Mouse (Mus musculus) cerebral cortex, adult 2 months (tissue): Measurements from ENCODE around the gene Abcb9.

ENCODE experiments used
- WGBS: fragments of 180-500 bp; shearing (Covaris S2); methylation state at CpG from one replicate; pipeline ENCODE4 v1.1.7; 2018; 5-methylcytosine and 5-hydroxymethylcytosine counted together

Gene Abcb9

DNA sequence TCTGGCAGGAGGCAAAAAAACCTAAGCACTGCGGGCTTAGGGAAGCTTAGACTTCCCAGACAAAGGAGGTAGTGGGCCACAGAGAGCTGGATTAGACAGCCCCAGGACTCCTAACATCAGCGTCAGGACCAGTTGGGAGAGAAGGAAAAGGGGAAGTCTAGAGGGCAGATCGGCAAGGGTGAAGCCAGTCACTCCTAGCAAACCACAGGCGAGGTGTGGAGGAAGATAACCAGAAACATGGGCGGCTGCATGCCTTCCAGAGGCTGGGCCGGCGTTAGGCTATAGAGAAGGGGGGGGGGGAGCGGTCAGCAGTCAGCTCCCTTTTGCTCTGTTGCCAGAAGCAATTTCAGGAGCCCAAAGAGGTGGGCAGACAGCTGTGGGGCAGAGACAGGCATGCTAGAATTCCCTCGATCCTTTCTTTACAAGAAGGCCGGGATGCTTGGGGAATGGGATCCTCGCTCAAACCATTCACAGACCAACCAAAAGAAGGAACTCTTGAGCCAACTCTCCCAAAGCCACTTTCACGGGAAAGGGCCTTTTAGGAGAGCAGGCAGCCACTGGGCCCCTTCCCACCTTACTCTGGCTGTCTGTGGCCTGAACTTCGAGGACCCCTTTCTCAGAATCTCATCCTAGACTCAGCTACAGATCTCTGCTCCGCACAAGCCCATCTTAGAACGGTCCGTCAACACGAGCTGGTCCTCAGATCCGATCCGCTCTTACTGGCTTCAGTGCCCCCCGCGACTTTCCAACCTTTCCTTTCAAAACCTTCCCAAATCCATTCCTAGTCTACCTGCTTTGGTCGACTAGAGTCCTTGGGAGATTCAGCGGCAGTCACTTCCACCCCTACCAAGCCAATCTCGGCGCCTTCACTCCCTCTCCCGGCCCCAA, 64.3 kb downstream of the Abcb9 start:
- under 1% methylated on average over 26 of the region's 26 CpGs for WGBS

DNA sequence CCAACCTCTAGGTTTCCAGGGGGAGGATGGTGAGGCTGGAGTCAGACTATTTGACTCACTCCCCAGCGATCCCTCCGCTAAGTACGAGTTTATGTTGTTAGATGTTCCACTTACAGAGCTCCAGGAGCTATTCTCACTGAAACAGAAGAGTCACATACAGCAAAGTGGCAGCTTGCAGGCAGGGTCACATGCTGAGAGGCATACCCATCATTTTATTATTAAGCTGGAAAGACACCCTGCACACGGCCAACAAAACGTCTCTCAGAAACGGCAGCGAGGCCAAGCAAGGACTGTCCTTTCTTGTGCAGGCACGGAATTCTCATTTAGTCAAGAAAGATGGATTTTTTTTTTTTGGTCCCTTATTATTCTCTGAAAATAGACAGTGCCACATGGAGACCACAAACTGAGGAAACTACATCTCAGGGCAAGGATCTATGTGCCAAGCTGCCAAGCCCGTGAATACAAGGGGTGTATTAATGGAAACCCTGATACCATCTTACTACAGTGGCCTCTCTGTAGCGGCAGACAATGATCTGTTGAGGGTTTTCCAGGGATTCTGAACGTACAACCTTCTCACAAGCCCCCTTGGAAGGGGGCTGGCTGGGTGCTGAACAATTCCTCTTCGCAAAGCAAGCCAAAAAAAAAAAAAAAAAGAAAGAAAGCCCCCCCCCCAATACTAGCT, 65.1 kb downstream of the Abcb9 start:
- WGBS: 9% methylated on average over 12 of the region's 12 CpGs

DNA sequence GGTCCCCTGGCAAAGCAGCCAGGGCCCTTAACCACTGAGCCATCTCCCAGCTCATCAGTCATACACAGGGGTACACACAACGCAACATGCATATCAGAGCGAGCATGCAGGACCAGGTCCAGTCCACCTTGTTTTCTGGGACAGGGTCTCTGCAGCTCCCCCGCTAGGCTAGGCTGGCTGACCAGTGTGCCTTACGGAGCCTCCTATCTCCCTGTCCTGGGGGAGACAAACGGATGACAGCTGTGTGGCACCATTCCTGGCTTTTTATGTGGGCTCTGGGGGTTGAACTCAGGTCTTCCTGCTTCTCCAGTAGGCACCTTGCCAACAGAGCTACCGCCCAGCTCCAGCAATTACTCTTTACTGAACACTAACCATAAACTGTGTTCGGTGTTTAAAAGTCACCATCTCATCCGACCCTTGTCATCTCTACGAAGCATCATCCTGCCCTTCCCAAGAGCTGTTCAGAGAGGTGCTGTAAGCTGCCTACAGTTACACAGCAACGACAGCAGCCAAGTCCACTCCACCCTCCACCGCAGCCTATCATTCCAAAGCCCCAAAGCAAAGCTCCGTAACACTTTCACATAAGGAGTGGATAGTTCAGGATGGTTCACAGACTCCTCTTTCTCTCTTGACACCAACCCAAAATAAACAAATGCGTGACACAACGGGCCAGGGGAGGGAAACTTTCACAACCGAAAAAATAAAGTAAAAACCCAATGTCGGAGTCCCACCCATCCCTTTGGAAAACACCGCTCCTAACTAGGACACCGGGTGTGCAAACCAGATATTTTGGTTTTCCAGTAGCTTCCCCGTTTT, 66.2 kb downstream of the Abcb9 start:
- 34% methylated on average over 19 of the region's 19 CpGs for WGBS

DNA sequence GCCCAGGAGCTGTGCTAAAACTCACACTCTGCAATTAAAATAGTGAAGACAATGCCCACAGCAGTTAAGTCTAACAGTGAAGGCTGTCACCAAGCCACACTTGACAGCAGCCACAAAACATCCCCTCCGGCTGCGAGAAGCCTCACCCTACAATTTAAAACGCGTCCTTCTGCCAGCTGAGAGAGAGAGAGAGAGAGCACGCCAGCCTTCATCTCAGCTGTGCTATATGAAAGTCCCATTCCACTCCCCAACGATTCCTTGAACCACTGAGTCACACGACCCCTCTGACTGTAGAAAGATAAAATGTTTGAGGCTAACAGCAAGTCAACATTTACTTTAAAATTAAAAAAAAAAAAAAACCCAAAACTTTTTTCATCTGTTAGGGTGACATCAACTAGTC, 66.9 kb downstream of the Abcb9 start:
- WGBS: 30% methylated on average over 7 of the region's 7 CpGs

DNA sequence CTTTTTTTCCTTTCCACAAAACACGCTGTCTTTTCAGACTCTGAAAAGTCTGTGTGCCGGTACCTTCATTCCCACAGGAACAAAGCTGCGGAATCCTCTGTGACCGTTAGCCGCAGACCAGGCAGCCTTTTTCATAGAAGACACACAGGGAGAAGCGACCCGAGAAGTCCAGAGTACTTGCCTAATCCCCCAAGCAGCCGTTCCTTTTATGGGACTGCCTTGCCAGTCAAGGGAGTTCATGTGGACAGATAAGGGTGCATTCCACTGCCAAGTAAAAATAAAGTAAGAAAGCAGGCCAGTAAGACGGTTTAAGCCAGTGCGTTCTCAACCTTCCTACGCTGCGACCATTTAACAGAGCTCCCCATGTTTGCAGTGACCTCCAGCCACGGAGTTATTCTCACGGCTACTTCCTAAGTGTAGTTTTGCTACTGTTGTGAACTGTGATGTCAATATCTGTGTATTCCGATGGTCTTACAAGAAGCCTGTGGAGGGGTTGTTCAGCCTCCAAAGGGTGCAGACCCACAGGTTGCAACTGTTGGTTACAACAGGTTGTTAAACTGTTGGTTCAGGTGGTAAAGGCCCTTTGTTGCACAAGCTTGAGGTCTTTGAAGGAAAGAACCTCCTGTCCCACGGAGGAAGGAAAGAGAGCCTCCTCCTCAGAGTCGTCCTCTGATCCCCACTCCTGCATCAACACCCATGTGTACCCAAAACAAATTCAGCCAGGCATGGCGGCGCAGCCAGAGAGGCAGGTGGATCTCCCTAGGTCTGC, 67.7 kb downstream of the Abcb9 start:
- WGBS: 50% methylated on average over 19 of the region's 19 CpGs

DNA sequence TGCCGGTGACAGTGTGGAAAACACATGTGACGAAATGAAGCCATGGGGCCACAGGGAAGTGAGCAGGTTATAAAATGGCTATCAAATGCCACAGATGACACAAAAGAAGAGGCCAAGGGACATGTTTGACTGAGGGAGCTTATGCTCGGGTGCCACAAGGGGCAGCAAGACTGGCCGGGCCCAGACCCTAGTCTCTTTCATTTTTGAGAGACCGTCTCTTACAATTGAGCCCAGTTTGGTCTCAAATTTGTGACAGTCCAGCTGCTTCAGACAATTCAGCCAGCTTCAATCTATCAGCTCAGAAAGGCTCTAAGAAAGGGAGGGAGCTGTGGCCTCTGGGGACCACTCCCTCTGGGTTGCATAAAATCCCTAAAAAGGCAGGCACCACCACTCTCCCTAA, 69.0 kb downstream of the Abcb9 start:
- WGBS: 58% methylated on average over 5 of the region's 5 CpGs

DNA sequence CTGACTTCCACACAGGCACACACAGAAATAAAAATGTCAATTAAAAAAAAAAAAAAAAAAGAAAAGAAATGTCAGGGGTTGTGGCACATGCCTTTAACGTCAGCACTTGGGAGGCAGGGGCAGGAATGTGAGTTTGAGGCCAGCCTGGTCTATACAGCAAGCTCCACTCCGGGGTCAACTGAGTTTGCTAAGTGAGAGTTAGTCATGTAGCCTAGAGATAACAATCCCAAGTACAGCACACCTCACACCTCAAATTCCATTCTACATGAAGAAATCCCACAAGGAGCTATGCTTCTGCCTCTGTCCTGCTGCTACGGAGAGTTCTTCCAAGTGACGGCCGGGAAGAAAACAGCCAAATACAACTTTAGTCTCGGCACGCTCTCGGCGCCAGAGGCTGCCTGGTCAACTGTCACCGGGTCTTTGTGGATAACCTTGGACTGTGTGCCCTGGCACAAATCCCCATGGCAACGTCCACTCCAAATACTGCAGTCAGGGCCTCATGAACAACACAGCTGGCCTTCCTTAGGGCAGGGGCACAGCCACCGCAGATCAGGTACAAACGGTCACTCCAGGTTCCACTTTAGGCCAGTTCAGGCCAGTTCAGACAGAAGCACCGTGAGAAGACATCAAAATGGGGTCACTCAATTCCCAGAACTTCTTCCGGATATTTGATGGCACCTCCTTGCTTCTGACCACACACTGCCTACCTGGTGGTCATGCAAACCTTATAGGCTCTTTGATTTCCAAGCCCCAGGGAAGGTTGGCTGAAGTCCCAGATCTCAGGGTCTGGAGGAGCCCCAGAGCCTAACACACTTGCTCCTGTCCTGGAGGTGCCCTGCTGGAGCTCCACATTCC, 69.8 kb downstream of the Abcb9 start:
- 65% methylated on average over 15 of the region's 15 CpGs for WGBS

DNA sequence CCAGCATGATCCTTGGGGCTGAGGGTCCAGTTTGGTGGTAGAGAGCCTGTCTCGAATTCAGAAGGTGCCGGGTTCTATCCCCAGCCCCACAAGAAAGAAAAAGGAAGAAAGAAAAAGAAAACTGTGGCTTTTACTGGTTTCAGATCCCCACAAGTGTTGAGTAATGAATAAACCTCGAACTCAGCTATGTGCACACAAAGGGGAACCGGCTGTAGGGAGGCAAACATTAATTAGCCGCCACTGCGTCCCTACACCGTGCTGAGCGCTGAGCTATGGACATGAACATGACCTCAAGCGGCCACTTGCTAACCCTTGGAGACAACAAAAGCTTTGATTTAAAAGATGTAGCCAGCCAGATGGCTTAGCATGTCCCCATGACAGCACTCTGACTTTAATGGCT, 70.5 kb downstream of the Abcb9 start:
- WGBS: 55% methylated on average over 9 of the region's 9 CpGs

DNA sequence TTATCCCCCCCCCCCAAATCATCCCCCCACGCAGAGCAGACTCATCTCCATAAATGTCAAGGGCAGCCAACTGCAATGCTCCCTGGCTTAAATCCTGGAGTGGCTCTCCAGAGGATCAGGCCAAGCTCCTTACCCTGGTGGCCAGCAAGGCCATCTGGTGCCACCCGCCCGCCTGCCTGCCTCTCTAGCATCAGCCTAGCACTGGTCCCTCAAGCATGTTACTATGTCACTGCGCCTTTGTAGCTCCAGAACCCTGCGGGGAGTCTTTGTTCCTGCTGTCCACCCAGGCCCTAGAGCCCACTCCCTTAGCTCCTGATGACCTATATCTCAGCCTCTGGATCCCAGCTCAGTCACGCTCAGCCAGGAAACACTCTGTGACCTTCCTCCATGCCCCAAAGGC, 70.9 kb downstream of the Abcb9 start:
- WGBS: 46% methylated on average over 6 of the region's 6 CpGs

DNA sequence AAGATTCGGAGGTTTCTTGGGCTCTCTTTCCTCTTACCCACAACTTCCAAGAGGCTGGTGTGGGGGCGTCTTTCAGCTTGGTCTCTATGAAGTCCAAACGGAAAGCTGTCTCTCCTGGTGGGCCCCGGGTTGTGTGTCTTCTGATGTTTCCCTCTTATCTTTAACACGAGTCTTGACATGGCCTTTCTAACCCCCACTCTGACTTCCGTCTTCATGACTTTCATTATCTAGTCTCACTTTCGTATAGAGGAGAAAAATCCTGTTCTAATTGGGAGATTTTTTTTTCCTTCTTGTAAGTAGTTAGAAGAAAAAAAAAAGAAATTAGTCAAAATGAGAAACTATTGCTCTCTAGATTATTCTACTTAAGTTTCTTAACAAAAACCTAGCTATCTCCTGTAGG, 73.2 kb downstream of the Abcb9 start:
- 52% methylated on average over 7 of the region's 7 CpGs for WGBS

DNA sequence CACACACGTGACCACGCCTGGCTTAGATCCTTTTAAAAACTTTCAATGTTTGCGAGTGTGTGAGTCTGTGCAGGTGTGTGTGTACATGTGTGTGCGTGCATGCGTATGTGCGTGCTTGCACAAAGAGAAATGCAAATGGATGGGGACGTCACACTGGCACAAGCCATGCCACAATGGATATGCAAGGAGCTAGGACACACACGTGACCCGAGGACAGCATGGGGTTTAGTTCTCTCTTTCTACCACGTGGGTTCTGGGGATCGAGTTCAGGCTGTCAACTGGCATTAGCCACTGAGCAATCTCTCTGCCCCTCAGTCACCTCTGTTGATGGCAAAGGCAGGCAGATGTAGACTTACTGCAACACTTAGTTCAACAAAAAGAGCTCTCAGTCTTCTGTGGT, 73.9 kb downstream of the Abcb9 start:
- WGBS: 81% methylated on average over 11 of the region's 11 CpGs

DNA sequence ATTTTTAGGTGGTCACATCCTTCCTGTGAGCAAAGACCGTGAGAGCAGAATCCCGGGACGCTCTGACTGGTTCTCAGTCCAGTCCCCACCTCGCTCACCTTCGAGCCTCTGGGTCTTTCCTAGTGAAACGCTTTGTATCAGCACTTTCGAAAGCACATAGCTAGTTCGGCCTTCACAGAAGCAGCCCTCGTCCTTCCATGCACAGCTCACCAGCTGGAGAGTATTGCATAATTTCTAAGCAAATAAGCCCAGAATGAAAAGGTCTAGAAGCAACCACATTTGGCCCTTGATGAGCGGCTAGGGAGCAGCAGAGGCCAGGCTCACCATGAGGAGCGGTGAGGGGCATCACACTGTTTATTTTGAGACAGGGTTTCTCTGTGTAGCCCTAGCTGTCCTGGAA, 74.5 kb downstream of the Abcb9 start:
- 66% methylated on average over 11 of the region's 11 CpGs for WGBS

DNA sequence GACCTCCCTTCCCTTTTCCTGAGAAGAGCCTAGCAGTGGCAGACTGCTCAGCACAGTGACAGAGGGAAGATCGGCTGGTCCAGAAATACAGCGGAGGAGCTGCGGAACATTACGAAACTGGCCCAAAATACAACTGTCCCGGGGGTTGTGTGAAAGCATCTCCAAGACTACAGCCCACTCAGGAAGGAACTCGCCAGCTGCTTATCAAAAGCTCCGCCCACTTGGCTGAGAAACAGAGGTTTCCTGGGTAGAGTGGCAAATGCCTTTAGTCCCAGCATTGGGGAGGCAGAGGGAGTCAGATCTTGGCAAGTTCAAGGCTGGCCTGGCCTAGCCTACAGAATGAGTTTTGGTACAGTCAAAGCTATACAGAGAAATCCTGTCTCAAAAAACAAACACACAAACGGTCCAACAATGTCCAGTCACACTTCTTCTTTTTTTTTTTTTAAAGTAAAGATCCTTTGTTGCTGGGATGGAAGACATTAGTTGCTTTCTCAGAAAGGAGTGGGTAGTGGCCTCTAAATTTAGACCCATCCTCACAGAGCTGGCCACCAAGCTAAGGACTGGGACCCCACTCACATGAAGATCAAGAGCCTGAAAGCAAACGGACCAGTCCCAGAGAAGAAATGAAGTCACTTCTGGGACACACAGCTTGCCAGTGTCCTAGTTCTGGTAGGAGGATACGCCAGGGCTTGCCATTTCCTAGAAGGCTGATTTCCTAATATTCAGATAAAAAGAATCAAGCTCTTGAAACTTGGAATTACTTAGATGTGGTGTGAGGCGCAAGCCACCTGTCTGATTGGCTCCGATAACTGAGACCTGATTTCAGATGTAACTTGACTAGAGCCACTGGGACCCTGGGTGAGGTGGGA, 76.0 kb downstream of the Abcb9 start:
- WGBS: 28% methylated on average over 12 of the region's 12 CpGs

DNA sequence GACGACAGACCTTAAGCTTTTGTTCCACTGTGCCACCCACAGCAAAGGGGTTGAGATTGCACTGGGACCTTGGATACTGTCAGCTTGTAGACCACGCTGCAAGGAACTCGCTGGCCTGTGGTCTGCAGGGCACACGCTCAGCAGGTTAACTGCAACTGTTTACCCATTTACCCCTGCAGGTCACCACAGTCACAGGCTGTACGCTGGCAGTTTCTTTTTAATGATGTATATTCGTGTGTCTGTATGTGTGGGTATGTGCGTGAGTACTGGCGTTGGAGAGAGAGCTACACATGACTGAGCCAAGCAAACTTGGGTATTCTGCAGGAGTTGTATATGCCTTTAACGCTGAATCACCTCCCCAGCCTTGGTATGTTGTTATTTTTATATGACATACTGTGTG, 76.9 kb downstream of the Abcb9 start:
- 44% methylated on average over 9 of the region's 9 CpGs for WGBS

DNA sequence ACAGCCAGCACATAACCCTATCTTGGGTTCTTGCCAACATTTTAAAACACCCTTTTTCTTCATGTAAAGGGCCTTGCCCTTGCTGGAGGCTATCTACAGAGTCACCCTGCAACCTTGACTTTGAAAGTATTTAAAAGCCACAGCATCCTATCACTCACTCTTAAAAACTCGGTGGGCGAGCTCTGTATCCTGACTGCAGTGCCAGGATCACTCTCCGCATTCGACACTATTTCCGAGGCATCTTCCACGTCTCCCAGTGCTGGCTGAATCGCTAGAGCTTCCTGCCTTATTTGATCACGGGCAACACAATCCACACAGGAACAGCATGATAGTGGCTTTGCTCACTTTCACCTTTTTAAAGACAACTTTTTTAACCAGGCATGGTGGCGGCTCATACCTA, 77.7 kb downstream of the Abcb9 start:
- WGBS: 32% methylated on average over 9 of the region's 9 CpGs

DNA sequence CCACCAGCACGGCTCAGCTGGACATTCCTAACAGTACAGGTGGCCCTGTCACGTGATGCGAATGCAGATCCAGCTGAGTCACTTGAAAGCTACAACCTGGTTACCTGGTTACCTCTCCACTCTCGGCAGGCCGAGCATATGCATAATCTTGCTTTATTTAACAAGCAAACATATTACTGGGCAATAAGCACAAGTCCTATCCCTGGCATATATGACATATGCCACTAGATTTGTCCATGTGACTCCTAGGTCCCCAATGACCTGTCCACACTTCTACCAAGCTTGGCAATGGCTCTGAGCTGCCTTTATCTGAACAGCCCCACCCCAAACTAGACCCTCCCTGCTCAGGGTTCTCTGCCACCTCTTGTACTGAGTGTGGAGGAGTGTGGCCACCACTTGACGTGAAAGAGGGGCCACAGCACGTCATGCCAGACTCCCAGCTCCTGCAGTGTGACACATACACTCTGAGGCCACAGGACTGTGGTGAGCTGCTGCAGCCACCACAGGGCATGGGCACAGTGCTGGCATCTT, 79.2 kb downstream of the Abcb9 start:
- WGBS: 54% methylated on average over 7 of the region's 7 CpGs

DNA sequence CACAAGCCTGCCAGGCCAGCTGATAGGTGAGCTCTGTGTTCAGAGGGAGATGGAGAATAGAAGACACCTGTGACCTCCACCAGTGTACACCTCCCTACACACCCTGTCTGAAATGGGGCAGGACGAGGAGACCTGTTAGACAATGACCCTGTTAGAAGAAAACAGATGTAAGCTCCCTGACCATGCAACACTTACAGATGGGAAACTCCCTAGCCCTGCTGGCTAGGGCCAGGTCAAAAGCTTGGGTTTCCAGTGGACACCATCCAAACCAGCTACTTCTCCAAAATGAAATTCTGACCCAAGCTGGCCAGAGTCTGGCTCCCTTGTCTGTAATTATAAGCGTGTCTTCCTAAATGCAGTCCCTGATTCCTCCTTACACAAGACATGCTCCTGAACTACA, 79.9 kb downstream of the Abcb9 start:
- 59% methylated on average over 2 of the region's 2 CpGs for WGBS

DNA sequence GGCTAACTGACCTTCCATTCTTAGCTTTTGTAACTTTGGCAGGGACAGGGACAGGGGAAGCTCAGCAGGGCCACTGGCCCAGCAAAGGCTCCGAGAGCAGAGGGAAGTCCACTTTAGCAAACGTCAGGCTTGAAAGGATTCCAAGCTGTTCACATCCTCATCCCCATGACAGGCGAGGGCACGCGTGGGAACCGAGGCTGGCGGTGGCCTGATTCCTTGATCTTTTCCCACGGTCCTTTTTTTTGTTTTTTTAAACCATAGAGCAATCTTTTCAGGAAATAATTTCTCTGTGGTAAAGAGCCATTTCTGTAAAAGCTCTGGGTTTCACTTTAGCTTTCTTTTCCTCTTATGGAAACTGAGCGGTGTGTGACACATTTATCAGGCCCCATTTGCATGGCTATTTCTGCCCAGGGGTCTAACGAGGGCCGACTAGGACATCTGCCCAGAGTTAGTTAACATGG, 80.8 kb downstream of the Abcb9 start:
- WGBS: 18% methylated on average over 11 of the region's 11 CpGs

DNA sequence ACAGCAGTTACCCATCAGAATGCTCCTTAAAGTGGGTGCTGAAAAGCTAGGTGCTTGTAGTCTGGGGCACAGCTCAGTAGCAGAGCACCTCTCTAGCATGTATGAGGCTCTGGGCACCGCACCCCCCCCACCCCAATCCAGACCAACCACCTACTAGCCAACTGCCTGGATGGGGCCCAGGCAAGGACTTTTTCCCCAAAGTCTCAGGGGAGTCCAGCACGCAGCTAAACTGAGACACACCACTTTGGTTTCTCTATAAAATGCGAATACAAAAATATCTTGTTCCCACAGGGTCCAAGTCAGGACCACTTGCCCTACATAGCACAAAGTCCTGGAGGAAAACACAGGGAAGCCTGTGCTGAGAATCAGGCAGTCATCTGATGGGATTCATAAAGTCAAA, 81.4 kb downstream of the Abcb9 start:
- 55% methylated on average over 3 of the region's 3 CpGs for WGBS
